Mouse (Mus musculus) forebrain, embryonic 11.5 days (tissue): ENCODE measurements around the gene Clstn2. TPM values are rescaled to one million over a fixed set of nuclear protein-coding genes. Genes with fewer than 3 reads are reported as not detected.

ENCODE experiments used
- ATAC-seq: fragments of 200-750 bp; cut with Nextera tagmentation; replicated peaks from 2 replicates; pipeline ENCODE4 v1.8.0; 2017; ENCODE audit warnings: moderate TSS enrichment; ENCODE audit not compliant: low FRiP score
- DNase-seq: peaks from one replicate; pipeline ENCODE4 v3.0.0-alpha.2; 2017; ENCODE audit warnings: low spot score
- H3K27ac ChIP-seq: fragments of 300-500 bp; sonication (generic); 2 replicates; pipeline ENCODE4 v1.5.1; 2014; ENCODE audit warnings: low read depth, low read length
- H3K27me3 ChIP-seq: fragments of 300-500 bp; sonication (generic); 2 replicates; pipeline ENCODE4 v1.6.1; 2014; ENCODE audit warnings: mild to moderate bottlenecking, low read length, mixed read lengths; ENCODE audit not compliant: control insufficient read depth, insufficient read depth
- H3K36me3 ChIP-seq: fragments of 300-500 bp; sonication (generic); 2 replicates; pipeline ENCODE4 v1.6.1; 2014; ENCODE audit warnings: mild to moderate bottlenecking, low read length, moderate library complexity, mixed read lengths; ENCODE audit not compliant: control insufficient read depth, insufficient read depth
- H3K4me1 ChIP-seq: fragments of 300-500 bp; sonication (generic); replicated peaks from 2 replicates; pipeline ENCODE4 v1.6.1; 2014; ENCODE audit warnings: low read length, mixed read lengths; ENCODE audit not compliant: control insufficient read depth, insufficient read depth
- H3K4me2 ChIP-seq: fragments of 300-500 bp; sonication (generic); 2 replicates; pipeline ENCODE4 v1.6.1; 2014; ENCODE audit warnings: low read depth, mild to moderate bottlenecking, low read length, moderate library complexity, mixed read lengths; ENCODE audit not compliant: severe bottlenecking
- H3K4me3 ChIP-seq: fragments of 300-500 bp; sonication (generic); 2 replicates; pipeline ENCODE4 v1.5.1; 2014; ENCODE audit warnings: low read depth, low read length
- H3K9ac ChIP-seq: fragments of 300-500 bp; sonication (generic); 2 replicates; pipeline ENCODE4 v1.6.1; 2014; ENCODE audit warnings: low read length
- H3K9me3 ChIP-seq: fragments of 300-500 bp; sonication (generic); 2 replicates; pipeline ENCODE4 v1.6.1; 2016; ENCODE audit warnings: low read length, mixed read lengths; ENCODE audit not compliant: control insufficient read depth
- WGBS: fragments of 180-500 bp; shearing (Covaris S2); extraction: QIAGEN DNeasy Blood & Tissue Kit; methylation state at CpG from one replicate; pipeline ENCODE4 v1.1.7; 2014; 5-methylcytosine and 5-hydroxymethylcytosine counted together
- polyA plus RNA-seq: library from polyadenylated mRNA; unstranded; fragments of >200 nt; fragmentation: Nextera tagmentation; extraction: Ambion mirVana; gene quantifications from 2 replicates; pipeline ENCODE4 v1.2.1, GENCODE M21; 2014

Clstn2 gene
- polyA plus RNA-seq, 1 experiment from 2014 or later = 1.8 TPM

DNA sequence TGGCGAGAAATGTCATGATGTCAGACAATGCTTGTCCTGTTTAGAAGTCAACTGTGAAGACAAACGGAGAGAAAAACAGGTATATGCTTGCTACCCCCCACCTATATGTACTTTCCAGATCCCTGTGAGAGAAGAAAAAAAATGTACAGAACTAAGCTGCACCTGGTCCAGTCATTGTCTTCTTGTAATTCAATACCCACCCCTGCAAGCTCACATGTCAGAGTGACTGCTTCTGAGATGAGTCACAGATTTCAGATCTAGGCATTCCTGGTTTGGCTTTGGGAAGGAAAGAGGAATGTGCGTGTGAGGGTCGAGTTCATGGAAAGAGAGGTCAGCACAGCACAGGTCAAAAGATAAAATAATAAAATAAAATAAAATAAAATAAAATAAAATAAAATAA is 397.6 kb downstream of the Clstn2 start:
- DNase-seq (peak; percentile 29), ATAC-seq (no peak)
- H3K4me1 ChIP-seq = no peaks in the 10 kb centered on the region
- H3K4me3 ChIP-seq = no peak overlapping the region
- no peak overlapping the region for H3K9ac ChIP-seq
- H3K27me3 ChIP-seq = no peaks in the 10 kb centered on the region
- WGBS = 82% methylated on average over 4 of the region's 4 CpGs
- H3K36me3 ChIP-seq = no peaks in the 10 kb centered on the region
- no peak overlapping the region for H3K4me2 ChIP-seq
- no peaks in the 10 kb centered on the region for H3K9me3 ChIP-seq
- no peak overlapping the region for H3K27ac ChIP-seq

DNA sequence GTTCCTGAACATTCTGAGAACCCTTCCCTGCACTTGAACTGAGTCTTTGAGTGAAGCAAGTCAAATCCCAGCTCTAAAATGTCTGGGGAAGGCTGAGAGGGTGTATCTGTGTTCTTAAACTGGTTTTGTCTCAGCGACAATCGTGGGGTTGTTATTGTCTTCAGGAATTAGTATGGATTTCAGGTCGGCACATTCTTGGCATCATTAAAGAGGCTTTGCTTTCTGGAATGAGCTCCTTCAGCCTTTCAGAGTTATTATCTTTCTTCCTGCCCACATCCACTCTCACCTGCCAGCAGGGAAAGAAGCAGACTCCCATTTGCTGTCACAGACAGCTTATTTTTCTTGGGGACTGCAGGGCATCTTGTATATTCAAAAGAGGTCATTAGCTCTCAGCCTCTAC is 398.1 kb downstream of the Clstn2 start:
- Histone ChIP-seq H3K27me3 (no peaks in the 10 kb centered on the region), H3K9ac (no peak overlapping the region), H3K36me3 (no peaks in the 10 kb centered on the region), H3K4me3 (no peak overlapping the region), H3K9me3 (no peaks in the 10 kb centered on the region), H3K27ac (no peak overlapping the region), H3K4me1 (no peaks in the 10 kb centered on the region), H3K4me2 (no peak overlapping the region)
- ATAC-seq (no peak), DNase-seq (peak; percentile 15)
- WGBS = 77% methylated on average over 3 of the region's 3 CpGs

DNA sequence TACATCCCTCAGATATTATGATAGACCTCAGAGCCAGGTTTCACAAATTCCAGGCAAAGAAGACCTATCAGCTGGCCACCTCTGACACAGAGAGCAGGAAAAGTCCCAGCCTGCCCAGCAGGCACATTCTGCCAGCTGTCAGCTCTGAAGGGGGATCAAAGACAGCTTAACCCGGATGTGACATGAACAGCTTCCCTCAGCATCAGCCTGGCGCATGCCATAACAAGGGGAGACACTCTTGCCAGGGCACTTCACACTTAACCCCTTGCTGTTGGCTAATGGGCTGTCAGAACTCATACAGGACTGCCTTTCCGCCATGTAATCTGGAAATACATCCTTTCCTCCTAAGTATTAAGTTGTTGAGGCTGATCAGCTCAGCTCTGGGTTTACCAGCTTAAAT is 403.8 kb downstream of the Clstn2 start:
- peak; percentile 10 for DNase-seq
- ATAC-seq = no peak
- 50% methylated on average over 3 of the region's 3 CpGs for WGBS

DNA sequence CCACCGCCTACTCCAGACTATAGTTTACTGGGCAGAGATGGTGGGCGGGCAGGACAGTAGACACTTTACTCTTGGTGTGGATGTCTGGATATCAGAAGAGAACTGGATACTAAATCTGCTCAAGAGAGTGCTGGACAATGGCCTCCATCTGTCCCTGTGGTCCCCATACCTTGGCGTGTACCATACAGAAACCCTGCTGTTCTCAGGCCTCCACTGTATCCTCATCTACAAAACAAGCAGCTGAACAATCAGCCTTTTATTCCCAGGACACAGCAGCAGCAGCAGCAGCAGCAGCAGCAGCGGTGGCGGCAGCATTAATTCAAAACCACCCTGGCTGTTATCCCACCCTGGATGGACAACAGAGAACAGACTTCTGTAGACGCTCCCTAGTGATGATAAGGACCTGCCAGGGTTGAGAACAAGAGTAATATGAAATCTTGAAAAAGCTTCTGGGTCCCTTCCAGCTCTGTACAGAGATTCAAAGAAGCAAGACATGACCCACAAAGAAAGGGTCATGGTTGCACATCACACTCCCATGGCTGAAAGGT is 404.5 kb downstream of the Clstn2 start:
- peak; percentile 44 for DNase-seq
- Histone ChIP-seq H3K9ac (no peak overlapping the region), H3K27ac (no peak overlapping the region), H3K4me3 (no peak overlapping the region), H3K36me3 (no peaks in the 10 kb centered on the region), H3K4me2 (no peak overlapping the region), H3K4me1 (no peaks in the 10 kb centered on the region), H3K9me3 (no peaks in the 10 kb centered on the region), H3K27me3 (no peaks in the 10 kb centered on the region)
- WGBS = 51% methylated on average over 6 of the region's 6 CpGs
- no peak for ATAC-seq

More for the DNA sequence above, 403.8 kb downstream of the Clstn2 start:
- Histone ChIP-seq H3K9me3 (no peaks in the 10 kb centered on the region), H3K4me1 (no peaks in the 10 kb centered on the region), H3K27me3 (no peaks in the 10 kb centered on the region), H3K4me2 (no peak overlapping the region), H3K36me3 (no peaks in the 10 kb centered on the region), H3K27ac (no peak overlapping the region), H3K9ac (no peak overlapping the region), H3K4me3 (no peak overlapping the region)

DNA sequence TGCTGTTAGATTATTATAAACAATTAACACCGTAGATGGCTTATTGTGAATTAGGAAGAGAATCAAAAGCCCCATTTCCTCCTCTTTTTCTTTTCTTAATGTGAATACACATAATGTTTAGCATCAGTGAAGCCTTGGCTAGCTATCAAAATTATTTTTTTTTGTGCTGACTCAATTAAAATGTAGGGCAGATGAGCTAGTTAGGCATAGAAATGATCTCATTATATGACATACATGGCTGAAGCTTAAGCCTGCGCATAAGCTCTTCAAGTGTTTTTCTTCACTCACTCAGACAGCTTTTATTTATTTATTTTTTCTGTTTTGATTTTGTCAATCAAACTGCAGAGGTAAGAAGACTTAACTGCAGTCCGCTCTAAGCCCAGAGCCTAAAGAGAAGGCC is 405.1 kb downstream of the Clstn2 start:
- WGBS = 85% methylated on average over 3 of the region's 3 CpGs
- ATAC-seq = no peak
- H3K4me2 ChIP-seq = no peak overlapping the region
- no peaks in the 10 kb centered on the region for H3K4me1 ChIP-seq
- DNase-seq = no peak
- no peaks in the 10 kb centered on the region for H3K27me3 ChIP-seq
- no peaks in the 10 kb centered on the region for H3K9me3 ChIP-seq
- H3K36me3 ChIP-seq = no peaks in the 10 kb centered on the region
- H3K27ac ChIP-seq = no peak overlapping the region
- no peak overlapping the region for H3K4me3 ChIP-seq
- no peak overlapping the region for H3K9ac ChIP-seq

DNA sequence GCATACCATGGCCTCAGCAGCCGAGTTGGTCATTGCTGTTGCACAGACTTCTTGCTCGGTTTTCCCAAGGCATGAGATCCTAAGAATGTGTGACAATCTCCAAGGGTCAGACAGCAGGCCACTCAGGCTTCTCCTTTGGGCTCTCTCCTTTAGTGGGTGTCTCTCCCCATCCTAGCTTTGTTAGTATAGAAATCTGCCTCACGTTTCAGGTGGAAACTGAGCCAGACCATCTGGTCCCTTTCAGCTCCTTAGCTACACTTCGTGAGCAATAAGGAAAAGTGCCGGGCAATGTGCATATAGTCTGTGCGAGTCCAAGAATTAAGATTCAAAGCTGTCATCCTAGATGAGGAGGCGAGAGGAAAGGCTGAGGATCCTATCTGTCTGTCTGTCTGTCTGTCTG is 422.4 kb downstream of the Clstn2 start:
- H3K36me3 ChIP-seq = no peaks in the 10 kb centered on the region
- H3K27ac ChIP-seq = no peak overlapping the region
- no peaks in the 10 kb centered on the region for H3K9me3 ChIP-seq
- peak; percentile 22 for DNase-seq
- H3K9ac ChIP-seq = no peak overlapping the region
- no peak overlapping the region for H3K4me2 ChIP-seq
- no peak overlapping the region for H3K4me3 ChIP-seq
- no peaks in the 10 kb centered on the region for H3K27me3 ChIP-seq
- no peak for ATAC-seq
- no peaks in the 10 kb centered on the region for H3K4me1 ChIP-seq
- 81% methylated on average over 7 of the region's 7 CpGs for WGBS

DNA sequence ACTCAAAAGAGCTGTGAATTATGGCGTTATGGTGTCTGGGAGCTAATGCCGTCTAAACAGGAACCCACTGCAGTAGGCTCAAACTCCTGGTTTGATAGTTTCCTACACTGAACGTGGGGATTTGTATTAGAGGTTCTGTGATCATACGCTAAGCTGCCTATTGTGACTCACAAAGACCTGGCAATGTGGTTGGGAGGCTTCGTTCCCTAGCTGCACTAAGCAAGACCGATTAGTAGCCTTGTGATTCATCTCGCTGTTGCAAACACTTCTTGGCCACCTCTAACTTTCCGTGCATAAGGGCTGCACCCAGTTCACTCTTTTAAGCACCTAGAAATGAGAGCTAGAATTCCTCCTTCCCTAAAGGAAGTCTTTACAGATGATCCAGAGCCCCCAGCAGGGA is 429.3 kb downstream of the Clstn2 start:
- Histone ChIP-seq H3K27ac (no peak overlapping the region), H3K27me3 (no peaks in the 10 kb centered on the region), H3K4me3 (no peak overlapping the region), H3K36me3 (no peaks in the 10 kb centered on the region), H3K4me1 (no peaks in the 10 kb centered on the region), H3K9me3 (no peaks in the 10 kb centered on the region), H3K9ac (no peak overlapping the region), H3K4me2 (no peak overlapping the region)
- 56% methylated on average over 8 of the region's 8 CpGs for WGBS
- DNase-seq = no peak
- no peak for ATAC-seq

DNA sequence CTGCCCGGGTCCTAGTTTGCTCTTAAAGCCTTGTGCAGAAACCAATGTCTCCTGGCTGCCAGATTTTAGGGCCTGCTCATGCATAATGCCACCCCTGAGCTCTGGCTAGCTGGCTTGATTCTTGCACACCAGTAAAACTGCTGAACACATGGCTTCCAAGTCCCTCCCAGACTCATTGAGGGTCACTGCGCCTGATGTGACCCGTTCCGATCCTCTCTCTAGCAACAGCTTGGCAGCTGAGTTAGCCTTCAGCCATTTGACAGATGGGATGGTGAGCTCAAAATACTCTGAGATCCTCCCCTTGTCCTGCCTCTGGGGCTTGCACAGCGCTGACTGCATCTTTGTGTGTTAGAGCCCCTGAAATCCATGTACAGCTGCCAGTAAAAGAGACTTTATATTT is 430.5 kb downstream of the Clstn2 start:
- H3K36me3 ChIP-seq = no peaks in the 10 kb centered on the region
- H3K9ac ChIP-seq = no peak overlapping the region
- H3K4me1 ChIP-seq = no peaks in the 10 kb centered on the region
- DNase-seq (no peak), ATAC-seq (no peak)
- no peaks in the 10 kb centered on the region for H3K9me3 ChIP-seq
- H3K4me2 ChIP-seq = no peak overlapping the region
- no peaks in the 10 kb centered on the region for H3K27me3 ChIP-seq
- no peak overlapping the region for H3K4me3 ChIP-seq
- 84% methylated on average over 5 of the region's 5 CpGs for WGBS
- H3K27ac ChIP-seq = no peak overlapping the region

DNA sequence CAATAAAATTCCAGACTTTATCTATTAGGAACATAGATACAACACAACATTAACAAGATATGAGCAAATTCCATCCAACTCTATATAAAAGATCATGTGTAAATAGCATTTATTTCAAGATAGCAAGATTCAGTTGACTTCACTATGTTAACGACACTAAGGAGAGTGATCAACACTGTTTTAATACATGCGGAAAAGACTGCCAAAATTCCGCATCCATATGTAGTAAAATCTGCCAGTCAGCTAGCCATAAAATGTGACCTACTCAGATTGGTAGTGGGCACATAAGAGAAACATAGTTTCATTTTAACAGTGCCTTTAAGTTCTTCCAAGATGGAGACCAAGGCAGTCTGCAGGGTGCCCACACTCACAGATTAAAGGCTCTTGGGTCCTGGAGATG is 434.0 kb downstream of the Clstn2 start:
- no peak overlapping the region for H3K9ac ChIP-seq
- no peaks in the 10 kb centered on the region for H3K27me3 ChIP-seq
- 97% methylated on average over 3 of the region's 3 CpGs for WGBS
- no peak for DNase-seq
- H3K27ac ChIP-seq = no peak overlapping the region
- no peak for ATAC-seq
- no peaks in the 10 kb centered on the region for H3K9me3 ChIP-seq
- no peak overlapping the region for H3K4me2 ChIP-seq
- no peak overlapping the region for H3K4me3 ChIP-seq
- no peaks in the 10 kb centered on the region for H3K4me1 ChIP-seq
- no peaks in the 10 kb centered on the region for H3K36me3 ChIP-seq
